Mouse (Mus musculus) liver, embryonic 18 days (tissue): ENCODE measurements around the gene Zfp106. TPM values are rescaled to one million over a fixed set of nuclear protein-coding genes. Genes with fewer than 3 reads are reported as not detected.

ENCODE experiments used
- polyA plus RNA-seq: library from polyadenylated mRNA; depleted of rRNA; stranded (reverse); fragments of >200 nt; gene quantifications from 2 replicates; pipeline ENCODE4 v1.2.3, GENCODE M21; 2012; rRNA removed

The Zfp106 gene
- 13.6 and 15.6 TPM in 2 replicates for polyA plus RNA-seq

DNA sequence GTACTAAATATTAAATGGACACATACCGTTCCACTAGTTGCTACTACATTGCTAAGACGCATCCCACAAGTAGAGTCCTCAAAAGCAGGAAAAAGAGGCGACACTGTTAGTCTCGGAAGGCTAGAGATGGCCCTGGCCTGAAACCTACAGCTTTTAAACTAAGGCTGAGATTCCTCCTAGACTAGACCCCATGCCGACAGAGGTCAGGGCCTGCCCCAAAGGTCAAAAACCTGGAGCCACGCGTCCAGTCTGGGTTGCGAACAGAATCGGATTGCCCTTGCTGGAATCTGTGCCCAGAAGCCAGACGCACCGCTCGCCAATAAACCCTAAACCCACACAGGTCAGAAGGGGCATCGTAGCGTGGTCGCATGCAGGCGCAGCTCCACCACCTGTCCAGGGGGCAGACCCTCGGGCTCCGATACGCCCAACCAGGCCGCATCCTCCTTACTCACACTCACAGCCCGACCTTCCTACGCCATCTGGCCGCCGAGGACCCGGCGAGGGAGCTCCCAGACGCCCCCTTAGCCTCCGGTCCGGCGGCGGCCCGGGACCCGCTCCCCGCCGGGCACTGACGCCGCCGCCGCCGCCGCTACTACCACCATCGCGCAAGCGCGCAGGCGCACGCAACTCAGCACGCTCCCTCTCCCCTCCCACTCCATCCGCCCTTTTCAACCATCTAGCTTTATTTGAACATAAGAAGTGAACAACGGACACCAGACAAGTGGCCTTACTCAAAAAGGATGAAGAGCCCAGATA lies at the start of gene Zfp106:
Zfp106 (minus strand) TSS at position 609 of the 756 bp plus-strand sequence.

GRCm38 (mm10) chr2:120608830-120609723 lies 45.4 kb upstream of the Zfp106 start, which contains the start of the genes Haus2 and Lrrc57:
TSS of gene Haus2 (plus strand) at chr2:120609383.
TSS of gene Lrrc57 (minus strand) at chr2:120609520.

DNA sequence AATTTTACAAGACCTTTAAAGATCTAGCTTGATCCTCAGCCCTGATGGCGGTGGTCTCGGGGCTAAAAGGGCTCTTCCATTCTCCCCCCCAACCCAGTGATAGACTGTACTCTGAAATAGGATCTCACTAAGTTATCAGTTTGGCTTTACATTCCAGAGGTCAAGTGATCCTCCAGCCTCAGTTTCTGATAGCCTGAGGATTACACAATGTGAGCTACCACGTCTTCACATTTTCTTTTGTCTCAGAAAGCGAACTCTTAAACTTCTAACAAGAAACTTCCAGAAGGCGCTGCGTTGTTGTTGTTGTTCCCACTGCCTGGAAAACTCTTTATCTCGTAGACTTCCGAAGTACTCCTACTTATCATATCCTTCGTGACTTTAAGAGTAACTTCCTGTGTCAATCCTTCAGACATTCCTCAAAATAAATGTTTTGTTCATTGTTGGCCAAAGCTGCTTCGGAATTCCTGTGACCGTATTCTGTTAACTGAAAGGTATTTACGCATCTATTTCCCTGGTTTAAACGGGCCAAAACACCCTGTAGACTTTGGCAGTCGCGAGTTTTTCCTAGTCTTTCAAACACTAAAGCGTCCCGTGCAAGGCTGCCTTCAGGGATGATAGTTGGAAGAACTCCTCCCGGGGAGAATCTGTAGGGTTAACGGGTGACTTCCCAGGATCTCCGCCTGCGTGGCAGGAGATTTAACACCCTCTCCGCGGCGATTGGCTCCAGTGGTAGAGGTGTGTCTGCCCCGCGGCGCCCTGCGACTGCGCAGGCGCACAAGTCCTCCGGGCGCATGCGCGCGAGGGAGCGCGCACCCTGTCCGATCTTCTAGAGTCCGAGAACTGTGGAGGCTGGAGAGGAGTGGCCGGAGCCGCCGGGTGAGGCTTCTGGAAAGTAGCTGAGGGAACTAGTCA lies 3.5 kb upstream of the Zfp106 start, which contains the start of gene Snap23:
Snap23 (plus strand) TSS at position 786 of the 912 bp plus-strand sequence.

Other genes starting within 250 kb of the Zfp106 start
- gene Pla2g4f, start 249.7 kb downstream of the Zfp106 start, polyA plus RNA-seq: 0.01 TPM in 1 of 2 replicates, not detected in the other
- 8.4 and 9.4 TPM in 2 replicates for gene Vps39, start 210.7 kb downstream of the Zfp106 start, polyA plus RNA-seq
- 6.4 and 7.5 TPM in 2 replicates for gene Ganc, start 159.9 kb downstream of the Zfp106 start, polyA plus RNA-seq
- gene Tmem87a, start 159.7 kb downstream of the Zfp106 start, polyA plus RNA-seq: 6.5 and 6.6 TPM in 2 replicates
- 3.8 and 4.5 TPM in 2 replicates for gene Capn3, start 107.8 kb downstream of the Zfp106 start, polyA plus RNA-seq
- gene Snap23, start 3.8 kb upstream of the Zfp106 start, polyA plus RNA-seq: 15.6 and 16.6 TPM in 2 replicates
- gene Haus2, start 45.5 kb upstream of the Zfp106 start, polyA plus RNA-seq: 5.7 and 5.9 TPM in 2 replicates
- 8.0 and 8.2 TPM in 2 replicates for gene Lrrc57, start 45.7 kb upstream of the Zfp106 start, polyA plus RNA-seq
- 3.0 and 3.9 TPM in 2 replicates for gene Stard9, start 65.3 kb upstream of the Zfp106 start, polyA plus RNA-seq